Mouse (Mus musculus): ENCODE measurements around the gene Fa2h.

DNA sequence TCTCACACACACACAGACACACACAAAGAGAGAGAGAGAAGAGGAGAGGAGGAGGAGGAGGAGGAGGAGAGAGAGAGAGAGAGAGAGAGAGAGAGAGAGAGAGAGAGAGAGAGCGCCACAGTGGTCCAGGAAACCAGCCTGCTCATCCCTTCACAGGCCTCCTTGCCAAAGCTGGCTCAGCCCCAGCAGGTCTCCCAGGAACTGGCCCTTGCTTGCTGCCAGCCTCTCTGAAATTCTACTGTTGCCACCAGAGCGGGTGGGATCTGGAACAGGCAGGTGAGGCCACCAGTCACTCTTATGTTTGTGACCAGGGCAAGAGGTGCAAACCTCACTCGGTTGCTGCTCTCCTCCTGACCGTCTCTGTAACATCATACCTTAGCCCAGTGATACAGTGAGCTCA, 36.2 kb downstream of the Fa2h start:
- TF ChIP-seq CTCF (IDR thresholded peaks at IDR 0.05) (no peak), EP300 (IDR thresholded peaks at IDR 0.05) (no peak)
